Mouse (Mus musculus) heart, adult 2 months (tissue): ENCODE measurements around the gene Prcc.

Source experiments
- EP300 ChIP-seq: fragments of 200-500 bp; IDR thresholded peaks from 2 replicates; pipeline ENCODE4 v1.6.1; 2011; ENCODE audit warnings: low read depth, low read length, control low read depth; ENCODE audit not compliant: insufficient read depth
- POLR2A ChIP-seq: fragments of 200-500 bp; IDR thresholded peaks from 2 replicates; pipeline ENCODE4 v1.6.1; 2011; ENCODE audit warnings: mild to moderate bottlenecking, low read depth, low read length, control low read depth; ENCODE audit not compliant: insufficient read depth

GRCm38 (mm10) chr3:87849117-87849516 lies 36.3 kb downstream of the Prcc start:
- no peak for TF ChIP-seq EP300
- TF ChIP-seq POLR2A = no peak
